Mouse (Mus musculus): Measurements from ENCODE around the gene Cntfr.

GRCm38 (mm10) chr4:41673186-41673585 is 23.7 kb downstream of the Cntfr start:
- TF ChIP-seq CTCF (IDR thresholded peaks at IDR 0.05; ENCODE audit: low read depth, low read length) (no peak), POLR2A (IDR thresholded peaks at IDR 0.05; ENCODE audit: borderline replicate concordance, low read depth, low read length) (no peak)
